Mouse (Mus musculus) stomach, embryonic 16.5 days (tissue): ENCODE results near the gene Kcnh4. TPM values are rescaled to one million over a fixed set of nuclear protein-coding genes. Genes with fewer than 3 reads are reported as not detected.

Experiments
- ATAC-seq: fragments of 200-750 bp; cut with Nextera tagmentation; 2 replicates; pipeline ENCODE4 v1.8.0; 2017; ENCODE audit warnings: moderate number of reproducible peaks, moderate TSS enrichment; ENCODE audit not compliant: insufficient read depth, low FRiP score
- H3K27ac ChIP-seq: fragments of 300-500 bp; sonication (generic); 2 replicates; pipeline ENCODE4 v1.5.1; 2014; ENCODE audit warnings: low read length
- H3K27me3 ChIP-seq: fragments of 300-500 bp; sonication (generic); 2 replicates; pipeline ENCODE4 v1.6.1; 2014; ENCODE audit warnings: low read length, control low read depth, mixed read lengths; ENCODE audit not compliant: control insufficient read depth, insufficient read depth
- H3K36me3 ChIP-seq: fragments of 300-500 bp; sonication (generic); 2 replicates; pipeline ENCODE4 v1.6.1; 2014; ENCODE audit warnings: low read length; ENCODE audit not compliant: control insufficient read depth, insufficient read depth
- H3K4me1 ChIP-seq: fragments of 300-500 bp; sonication (generic); 2 replicates; pipeline ENCODE4 v1.6.1; 2014; ENCODE audit warnings: low read length, control low read depth, mixed read lengths; ENCODE audit not compliant: control insufficient read depth, insufficient read depth
- H3K4me2 ChIP-seq: fragments of 300-500 bp; sonication (generic); 2 replicates; pipeline ENCODE4 v1.6.1; 2014; ENCODE audit warnings: low read depth, low read length, mixed read lengths
- H3K4me3 ChIP-seq: fragments of 300-500 bp; sonication (generic); replicated peaks from 2 replicates; pipeline ENCODE4 v1.5.1; 2014; ENCODE audit warnings: mild to moderate bottlenecking, low read length
- H3K9ac ChIP-seq: fragments of 300-500 bp; sonication (generic); 2 replicates; pipeline ENCODE4 v1.6.1; 2014; ENCODE audit warnings: low read length
- H3K9me3 ChIP-seq: fragments of 300-500 bp; sonication (generic); replicated peaks from 2 replicates; pipeline ENCODE4 v1.6.1; 2016; ENCODE audit warnings: low read length, control low read depth; ENCODE audit not compliant: control insufficient read depth
- WGBS: fragments of 180-500 bp; shearing (Covaris S2); extraction: QIAGEN DNeasy Blood & Tissue Kit; methylation state at CpG from one replicate; pipeline ENCODE4 v1.1.7; 2014; 5-methylcytosine and 5-hydroxymethylcytosine counted together
- polyA plus RNA-seq: library from polyadenylated mRNA; unstranded; fragments of >200 nt; fragmentation: Nextera tagmentation; extraction: Ambion mirVana; gene quantifications from 2 replicates; pipeline ENCODE4 v1.2.1, GENCODE M21; 2015

Gene Kcnh4
- polyA plus RNA-seq, 1 experiment from 2014 or later, result 0.22 TPM

DNA sequence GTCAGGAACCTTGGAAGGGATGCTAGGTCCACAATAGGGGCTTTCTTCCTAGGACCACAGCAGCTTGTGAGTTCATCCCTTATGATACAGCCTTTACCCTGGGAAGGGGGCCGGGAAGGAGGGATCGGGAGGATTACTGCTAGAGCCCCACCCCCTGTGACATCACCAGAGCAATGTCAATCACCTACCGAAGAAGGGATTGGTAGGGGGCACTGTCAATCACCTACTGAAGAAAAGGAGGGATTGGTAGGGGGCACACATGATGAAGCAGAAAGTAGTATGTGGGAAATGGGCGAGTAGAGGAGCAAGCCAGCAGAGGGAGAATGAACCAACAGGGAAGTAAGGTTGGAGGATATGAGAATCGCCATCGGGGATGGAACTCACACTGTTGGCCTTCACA is 3.3 kb downstream of the Kcnh4 start:
- H3K9me3 ChIP-seq, result no peaks in the 10 kb centered on the region
- H3K27ac ChIP-seq, result no peak overlapping the region
- 58% methylated on average over 6 of the region's 6 CpGs for WGBS
- peaks cover 25% of the 10 kb centered on the region for H3K27me3 ChIP-seq
- H3K4me2 ChIP-seq, result no peak overlapping the region
- H3K4me1 ChIP-seq, result peaks cover 5% of the 10 kb centered on the region; the same call in 1 of the 2 replicates
- no peak for ATAC-seq
- no peaks in the 10 kb centered on the region for H3K36me3 ChIP-seq
- H3K4me3 ChIP-seq, result no peak overlapping the region
- H3K9ac ChIP-seq, result no peak overlapping the region

DNA sequence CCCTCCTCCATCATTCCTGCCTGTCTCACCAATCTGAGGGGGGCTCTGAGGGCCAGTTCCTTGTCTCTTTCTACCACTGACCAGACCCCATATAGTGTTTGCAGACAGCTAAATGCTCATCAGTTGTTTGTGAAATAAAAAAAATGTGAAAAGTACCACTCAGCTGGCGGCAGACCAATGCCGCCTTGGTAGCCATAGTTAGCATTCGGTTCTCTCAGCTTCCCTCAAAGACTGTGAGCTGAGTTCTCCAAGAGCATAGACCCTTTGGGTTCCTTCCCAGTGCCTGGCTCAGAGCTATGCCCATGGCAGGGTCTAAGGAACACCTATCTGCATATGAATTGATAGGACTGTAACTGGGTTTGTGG is 5.1 kb downstream of the Kcnh4 start:
- WGBS, result 84% methylated on average over 3 of the region's 3 CpGs
- H3K27me3 ChIP-seq, result peaks cover 17% of the 10 kb centered on the region
- peaks cover 5% of the 10 kb centered on the region; the same call in 1 of the 2 replicates for H3K4me1 ChIP-seq
- no peak for ATAC-seq
- H3K27ac ChIP-seq, result no peak overlapping the region
- H3K36me3 ChIP-seq, result no peaks in the 10 kb centered on the region
- H3K9me3 ChIP-seq, result no peaks in the 10 kb centered on the region
- no peak overlapping the region for H3K9ac ChIP-seq
- no peak overlapping the region for H3K4me3 ChIP-seq
- H3K4me2 ChIP-seq, result no peak overlapping the region

DNA sequence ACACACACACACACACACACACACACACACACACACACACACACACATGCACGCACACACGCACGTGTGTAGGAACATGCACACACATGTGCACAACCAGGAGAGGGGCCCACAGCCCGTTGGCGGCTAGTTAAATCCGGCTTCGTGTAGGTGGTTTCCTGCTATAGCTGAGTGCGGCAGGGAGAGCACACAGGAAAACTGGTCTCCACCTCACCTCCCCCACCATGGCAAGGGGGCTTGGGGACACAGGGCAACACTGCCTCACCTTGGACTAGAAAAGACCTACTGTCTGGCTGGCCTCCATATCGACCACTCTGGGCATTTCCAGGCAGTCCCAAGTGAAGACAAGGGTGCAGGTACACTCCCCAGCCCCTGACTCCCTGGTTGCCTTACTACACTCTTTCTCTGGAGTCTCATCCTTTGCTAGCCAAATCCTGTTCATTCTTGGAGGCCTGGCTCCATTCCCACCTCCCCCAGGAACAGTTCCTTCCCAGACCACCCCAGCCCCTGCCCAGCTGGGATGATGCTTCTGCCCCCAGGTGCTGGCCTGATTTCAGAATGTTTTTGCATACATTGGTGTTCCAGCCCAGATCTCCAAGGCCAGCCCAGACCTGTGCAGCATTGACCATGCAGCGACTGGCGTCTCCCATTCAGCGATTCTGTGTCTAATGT is 5.6 kb downstream of the Kcnh4 start:
- no peak overlapping the region for H3K4me2 ChIP-seq
- 81% methylated on average over 12 of the region's 12 CpGs for WGBS
- no peaks in the 10 kb centered on the region for H3K36me3 ChIP-seq
- H3K9me3 ChIP-seq, result no peaks in the 10 kb centered on the region
- H3K4me1 ChIP-seq, result no peaks in the 10 kb centered on the region
- no peak for ATAC-seq
- H3K4me3 ChIP-seq, result no peak overlapping the region
- no peak overlapping the region for H3K9ac ChIP-seq
- H3K27ac ChIP-seq, result no peak overlapping the region
- H3K27me3 ChIP-seq, result peaks cover 15% of the 10 kb centered on the region

DNA sequence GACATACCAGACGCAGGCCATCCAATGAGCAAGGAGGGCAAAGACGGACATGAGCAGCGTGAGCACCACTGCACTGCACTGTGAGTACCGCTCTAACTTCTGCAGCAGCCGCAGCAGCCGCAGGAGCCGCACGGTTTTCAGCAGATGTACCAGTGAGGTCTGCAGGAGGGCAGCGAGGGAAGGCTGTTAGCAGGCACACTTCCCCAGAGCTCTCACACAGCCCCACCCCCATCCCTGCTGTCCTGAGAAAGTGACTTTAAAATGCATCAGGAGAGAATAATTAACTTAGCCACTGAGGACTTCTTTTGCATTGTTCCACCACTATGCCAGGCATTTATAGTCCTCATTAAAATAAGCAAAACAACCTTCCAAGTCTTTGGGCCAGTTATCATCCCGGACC is 7.4 kb downstream of the Kcnh4 start:
- H3K27me3 ChIP-seq, result peaks cover 7% of the 10 kb centered on the region

DNA sequence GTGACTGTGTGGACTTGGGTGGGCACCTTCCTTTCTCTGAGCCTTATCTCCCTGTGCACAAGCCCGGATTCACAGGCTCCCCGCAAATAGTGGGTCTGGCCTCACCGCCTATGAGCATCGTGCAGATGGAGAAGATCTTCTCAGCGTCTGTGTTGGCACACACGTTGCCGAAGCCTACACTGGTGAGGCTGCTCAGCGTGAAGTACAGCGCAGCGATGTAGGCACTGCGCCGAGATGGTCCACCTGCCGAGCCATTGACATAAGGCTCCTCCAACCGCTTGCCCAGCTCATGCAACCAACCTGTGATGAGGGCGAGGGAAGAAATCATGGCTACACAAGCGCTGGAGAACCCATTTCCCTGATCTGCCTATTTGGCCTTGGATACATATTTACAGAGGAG is 9.6 kb downstream of the Kcnh4 start:
- WGBS, result 84% methylated on average over 16 of the region's 16 CpGs
- no peak overlapping the region for H3K4me2 ChIP-seq
- no peak for ATAC-seq

More for the DNA sequence above, 7.4 kb downstream of the Kcnh4 start:
- Histone ChIP-seq H3K9me3 (no peaks in the 10 kb centered on the region), H3K4me2 (no peak overlapping the region), H3K27ac (no peak overlapping the region), H3K4me1 (no peaks in the 10 kb centered on the region), H3K36me3 (no peaks in the 10 kb centered on the region), H3K9ac (no peak overlapping the region), H3K4me3 (no peak overlapping the region)
- ATAC-seq, result no peak
- WGBS, result 27% methylated on average over 10 of the region's 10 CpGs

DNA sequence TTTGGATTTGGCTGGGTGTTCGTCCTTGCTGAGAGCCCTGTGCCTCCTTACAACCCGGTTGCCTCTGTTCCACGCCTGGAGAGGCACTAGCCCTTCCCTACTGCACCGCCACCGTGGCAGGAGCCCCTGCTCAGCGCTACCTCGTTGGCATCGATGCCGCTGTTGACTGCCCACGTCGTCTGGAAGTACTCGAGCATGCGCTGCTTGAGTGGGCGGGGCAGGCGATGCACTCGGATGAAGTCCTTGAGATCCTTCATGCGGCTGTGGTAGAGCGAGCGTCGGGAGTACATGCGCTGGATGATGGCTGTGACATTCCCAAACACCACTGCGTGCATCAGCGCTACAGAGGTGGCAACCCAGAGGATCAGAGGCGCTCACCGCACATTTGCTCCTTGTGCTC is 10.3 kb downstream of the Kcnh4 start:
- Histone ChIP-seq H3K4me2 (no peak overlapping the region), H3K9ac (no peak overlapping the region), H3K9me3 (no peaks in the 10 kb centered on the region), H3K27ac (no peak overlapping the region), H3K27me3 (peaks cover 7% of the 10 kb centered on the region), H3K36me3 (no peaks in the 10 kb centered on the region), H3K4me1 (no peaks in the 10 kb centered on the region), H3K4me3 (no peak overlapping the region)
- no peak for ATAC-seq
- WGBS, result 31% methylated on average over 25 of the region's 25 CpGs

More for the DNA sequence above, 9.6 kb downstream of the Kcnh4 start:
- H3K36me3 ChIP-seq, result no peaks in the 10 kb centered on the region
- no peaks in the 10 kb centered on the region for H3K4me1 ChIP-seq
- H3K27ac ChIP-seq, result no peak overlapping the region
- no peaks in the 10 kb centered on the region for H3K9me3 ChIP-seq
- H3K4me3 ChIP-seq, result no peak overlapping the region
- H3K27me3 ChIP-seq, result peaks cover 7% of the 10 kb centered on the region
- H3K9ac ChIP-seq, result no peak overlapping the region

DNA sequence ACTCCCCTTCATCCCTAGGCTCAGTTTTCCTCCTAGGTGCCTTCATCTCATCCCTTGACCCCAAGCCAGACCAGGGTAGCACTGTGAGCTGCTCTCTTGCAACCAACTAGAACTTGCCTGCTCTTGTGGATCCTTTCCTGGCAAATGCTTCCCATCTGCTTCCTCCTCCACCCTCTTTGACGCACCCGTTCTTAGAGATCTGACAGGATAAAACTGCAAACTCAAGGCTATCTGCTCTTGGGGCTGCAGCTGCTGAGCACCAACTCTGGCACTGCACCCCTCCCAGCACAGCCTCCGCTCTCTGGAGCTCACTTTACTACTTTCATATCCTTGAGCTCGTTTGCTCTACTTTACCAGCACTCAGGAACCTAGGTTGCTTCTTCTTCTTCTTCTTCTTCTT is 11.1 kb downstream of the Kcnh4 start:
- Histone ChIP-seq H3K4me1 (no peaks in the 10 kb centered on the region), H3K27ac (no peak overlapping the region), H3K9me3 (no peaks in the 10 kb centered on the region), H3K4me3 (no peak overlapping the region), H3K4me2 (no peak overlapping the region), H3K27me3 (peaks cover 7% of the 10 kb centered on the region), H3K36me3 (no peaks in the 10 kb centered on the region), H3K9ac (no peak overlapping the region)
- no peak for ATAC-seq
- 63% methylated on average over 4 of the region's 4 CpGs for WGBS

DNA sequence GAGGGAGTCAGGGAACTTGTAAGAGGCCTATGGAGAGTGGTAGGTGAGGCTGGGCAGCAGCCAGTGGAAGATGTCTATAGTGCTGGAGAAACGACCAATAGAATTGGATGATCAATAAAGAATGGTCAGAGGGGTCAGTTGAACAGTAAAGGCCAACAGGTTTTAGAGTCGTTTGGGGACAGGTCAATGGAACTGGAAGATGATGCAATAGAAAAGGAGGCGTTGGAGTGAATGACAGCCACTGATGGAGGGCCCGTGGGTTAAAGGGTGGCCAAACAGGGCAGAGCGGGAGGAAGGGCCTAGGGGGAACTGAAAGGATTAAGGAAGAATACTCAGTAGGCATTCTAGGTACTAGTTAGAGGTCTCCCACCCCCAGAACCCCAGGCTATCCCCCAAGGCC is 12.6 kb downstream of the Kcnh4 start:
- ATAC-seq, result no peak
- Histone ChIP-seq H3K9me3 (no peaks in the 10 kb centered on the region), H3K9ac (no peak overlapping the region), H3K36me3 (no peaks in the 10 kb centered on the region), H3K4me3 (no peak overlapping the region), H3K27me3 (peaks cover 7% of the 10 kb centered on the region), H3K4me2 (no peak overlapping the region), H3K4me1 (no peaks in the 10 kb centered on the region), H3K27ac (no peak overlapping the region)
- WGBS, result 51% methylated on average over 5 of the region's 5 CpGs

DNA sequence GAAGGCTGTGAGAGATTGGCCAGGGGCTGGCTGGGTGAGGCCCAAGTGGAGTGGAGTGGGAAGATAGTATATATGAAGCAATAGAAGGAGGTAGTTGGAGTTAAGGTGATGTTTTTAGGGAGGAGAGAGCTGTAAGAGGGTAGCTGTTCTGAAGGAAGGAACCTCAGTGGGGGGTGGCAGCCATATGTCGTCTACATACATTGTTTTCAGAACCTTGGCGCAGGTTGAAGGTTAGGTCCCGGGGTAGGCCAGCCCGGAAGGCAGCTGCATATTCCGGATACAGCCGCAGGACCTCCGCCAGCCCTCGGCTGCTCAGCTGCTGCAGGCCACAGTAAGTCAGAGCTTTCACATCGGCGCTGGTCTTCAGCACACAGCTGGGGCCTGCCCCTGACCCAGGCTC is 13.2 kb downstream of the Kcnh4 start:
- no peaks in the 10 kb centered on the region for H3K36me3 ChIP-seq
- ATAC-seq, result no peak
- H3K4me3 ChIP-seq, result no peak overlapping the region
- H3K4me2 ChIP-seq, result no peak overlapping the region
- no peaks in the 10 kb centered on the region for H3K9me3 ChIP-seq
- no peak overlapping the region for H3K27ac ChIP-seq
- peaks cover 7% of the 10 kb centered on the region for H3K27me3 ChIP-seq
- H3K4me1 ChIP-seq, result no peaks in the 10 kb centered on the region
- no peak overlapping the region for H3K9ac ChIP-seq
- 79% methylated on average over 10 of the region's 10 CpGs for WGBS
